Mouse (Mus musculus): ENCODE results near the gene Esrp2. TPM values are rescaled to one million over a fixed set of nuclear protein-coding genes. Genes with fewer than 3 reads are reported as not detected.
A peak's percentile ranks its signal among the peaks of the same experiment; 100 is the strongest.

Gene Esrp2
- total and polyA plus RNA-seq, 3 experiments, result not detected

DNA sequence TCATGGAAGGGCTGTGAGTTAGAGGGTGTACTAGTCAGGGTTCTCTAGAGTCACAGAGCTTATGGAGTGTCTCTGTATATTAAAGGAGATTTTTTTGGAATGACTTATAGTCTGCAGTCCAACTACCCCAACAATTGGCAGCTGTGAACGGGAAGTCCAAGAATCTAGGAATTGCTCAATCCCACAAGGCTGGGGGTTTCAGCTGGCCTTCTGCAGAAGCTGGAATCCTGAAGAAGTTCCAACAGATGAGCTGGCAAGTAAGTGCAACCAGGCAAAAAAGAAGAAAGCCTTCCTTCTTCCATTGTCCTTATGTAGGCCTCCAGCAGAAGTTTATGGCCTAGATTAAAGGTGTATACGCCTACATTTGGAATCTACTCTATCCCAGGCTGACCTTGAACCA is 8.6 kb upstream of the Esrp2 start:
- no peak for TF ChIP-seq TAL1 (conservative IDR thresholded peaks at IDR 0.05; ENCODE audit: low read depth, low read length)
- TF ChIP-seq POLR2AphosphoS5 (IDR thresholded peaks at IDR 0.05; ENCODE audit: insufficient replicate concordance, low read depth, low read length), result no peak
- TF ChIP-seq GATA2 (IDR thresholded peaks at IDR 0.05; ENCODE audit: borderline replicate concordance, low read depth, low read length), result no peak
- TF ChIP-seq CTCF (IDR thresholded peaks at IDR 0.05; ENCODE audit: low read depth, low read length), result no peak
- TF ChIP-seq GATA1 (IDR thresholded peaks at IDR 0.05; ENCODE audit: borderline replicate concordance, low read length), result no peak
- ATAC-seq (ENCODE audit: extremely low read depth, insufficient number of reproducible peaks, low FRiP score, poor library complexity, severe bottlenecking) (no peak), DNase-seq (ENCODE audit: low spot score) (no peak)
- Histone ChIP-seq H3K27me3 (ENCODE audit: insufficient read depth, low read length) (peaks cover 60% of the 10 kb centered on the region), H3K4me1 (ENCODE audit: insufficient read depth, low read depth, low read length) (peaks cover 40% of the 10 kb centered on the region), H3K9me3 (replicated peaks) (no peaks in the 10 kb centered on the region), H3K4me3 (ENCODE audit: low read depth, low read length) (no peak overlapping the region), H3K36me3 (replicated peaks) (no peaks in the 10 kb centered on the region)

DNA sequence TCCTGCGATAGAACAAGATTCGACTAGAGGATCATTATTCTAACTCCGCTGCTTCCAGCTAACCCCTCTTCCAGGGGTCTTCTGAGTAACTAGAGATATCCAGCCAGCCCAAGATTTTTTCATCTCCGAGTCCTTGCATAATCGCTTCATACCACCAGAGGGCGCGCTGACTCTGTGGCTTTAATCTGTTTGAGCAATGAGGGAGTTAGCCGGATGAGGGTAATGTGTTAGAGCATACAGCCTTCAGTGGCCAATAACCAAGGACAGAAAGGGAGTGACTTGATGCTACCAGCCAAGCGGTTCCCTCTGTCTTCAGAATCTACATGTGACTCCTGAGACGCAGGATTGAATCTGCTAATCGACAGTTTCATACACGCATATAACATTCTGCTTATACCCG is 4.0 kb upstream of the Esrp2 start:
- no peaks in the 10 kb centered on the region for H3K36me3 ChIP-seq (replicated peaks)
- peak; percentile 68 for ATAC-seq (ENCODE audit: extremely low read depth, insufficient number of reproducible peaks, low FRiP score, poor library complexity, severe bottlenecking)
- peak; percentile 82 for TF ChIP-seq CTCF (IDR thresholded peaks at IDR 0.05; ENCODE audit: low read depth, low read length)
- no peak for TF ChIP-seq POLR2AphosphoS5 (IDR thresholded peaks at IDR 0.05; ENCODE audit: insufficient replicate concordance, low read depth, low read length)
- no peak for TF ChIP-seq GATA1 (IDR thresholded peaks at IDR 0.05; ENCODE audit: borderline replicate concordance, low read length)
- TF ChIP-seq GATA2 (IDR thresholded peaks at IDR 0.05; ENCODE audit: borderline replicate concordance, low read depth, low read length), result no peak
- peak; percentile 68 for DNase-seq (ENCODE audit: low spot score)
- no peak overlapping the region for H3K4me3 ChIP-seq (ENCODE audit: low read depth, low read length)
- peaks cover 44% of the 10 kb centered on the region for H3K4me1 ChIP-seq (ENCODE audit: insufficient read depth, low read depth, low read length)
- H3K27me3 ChIP-seq (ENCODE audit: insufficient read depth, low read length), result peaks cover 71% of the 10 kb centered on the region
- no peaks in the 10 kb centered on the region; the same call in 1 of the 2 replicates for H3K9me3 ChIP-seq (replicated peaks)

DNA sequence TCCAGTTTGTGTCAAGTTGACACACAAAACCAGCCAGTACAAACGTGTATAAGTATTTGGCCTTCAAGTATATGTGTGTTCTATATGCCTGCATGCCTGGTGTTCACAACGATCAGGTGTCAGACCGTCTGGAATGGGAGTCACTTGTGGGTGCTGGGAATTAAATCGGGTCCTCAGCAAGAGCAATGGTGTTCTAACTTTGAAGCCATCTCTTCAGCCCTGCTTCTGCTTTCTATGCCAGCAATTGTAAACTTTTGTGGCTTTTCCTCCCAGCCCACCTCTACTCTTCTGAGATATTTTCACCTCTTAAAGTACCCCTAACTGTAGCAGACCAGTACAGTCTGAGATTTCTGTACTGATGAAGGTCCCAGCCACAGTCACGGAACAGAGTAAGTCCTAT is 3.4 kb upstream of the Esrp2 start:
- Histone ChIP-seq H3K4me3 (ENCODE audit: low read depth, low read length) (no peak overlapping the region), H3K4me1 (ENCODE audit: insufficient read depth, low read depth, low read length) (peaks cover 42% of the 10 kb centered on the region), H3K27me3 (ENCODE audit: insufficient read depth, low read length) (peaks cover 72% of the 10 kb centered on the region), H3K9me3 (replicated peaks) (no peaks in the 10 kb centered on the region; the same call in 1 of the 2 replicates), H3K36me3 (replicated peaks) (no peaks in the 10 kb centered on the region)
- DNase-seq (ENCODE audit: low spot score) (no peak), ATAC-seq (ENCODE audit: extremely low read depth, insufficient number of reproducible peaks, low FRiP score, poor library complexity, severe bottlenecking) (no peak)
- no peak for TF ChIP-seq GATA2 (IDR thresholded peaks at IDR 0.05; ENCODE audit: borderline replicate concordance, low read depth, low read length)
- no peak for TF ChIP-seq TAL1 (conservative IDR thresholded peaks at IDR 0.05; ENCODE audit: low read depth, low read length)
- TF ChIP-seq GATA1 (IDR thresholded peaks at IDR 0.05; ENCODE audit: borderline replicate concordance, low read length), result no peak
- TF ChIP-seq POLR2AphosphoS5 (IDR thresholded peaks at IDR 0.05; ENCODE audit: insufficient replicate concordance, low read depth, low read length), result no peak
- no peak for TF ChIP-seq CTCF (IDR thresholded peaks at IDR 0.05; ENCODE audit: low read depth, low read length)

DNA sequence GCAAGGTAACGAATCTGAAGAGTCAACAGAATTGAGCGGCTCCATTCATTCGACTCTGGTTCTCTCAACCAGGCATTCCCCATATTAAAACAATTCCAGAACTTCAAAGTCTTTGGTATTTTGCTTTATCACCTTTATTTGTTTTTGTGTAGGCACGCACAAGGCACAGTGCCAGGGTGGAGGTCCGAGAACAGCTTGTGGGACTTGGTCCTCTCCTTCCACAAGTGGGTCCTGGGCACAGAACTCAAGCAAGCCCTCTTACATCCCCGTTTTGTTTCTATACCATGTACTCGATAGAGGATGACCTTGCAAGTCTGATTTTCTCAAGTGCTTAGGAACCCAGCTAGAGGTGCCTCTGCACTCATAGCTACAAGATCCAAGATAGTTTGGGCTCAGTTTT is 1.8 kb upstream of the Esrp2 start:
- no peak for TF ChIP-seq GATA2 (IDR thresholded peaks at IDR 0.05; ENCODE audit: borderline replicate concordance, low read depth, low read length)
- TF ChIP-seq GATA1 (IDR thresholded peaks at IDR 0.05; ENCODE audit: borderline replicate concordance, low read length), result no peak
- no peak for TF ChIP-seq POLR2AphosphoS5 (IDR thresholded peaks at IDR 0.05; ENCODE audit: insufficient replicate concordance, low read depth, low read length)
- TF ChIP-seq TAL1 (conservative IDR thresholded peaks at IDR 0.05; ENCODE audit: low read depth, low read length), result no peak
- no peak for TF ChIP-seq CTCF (IDR thresholded peaks at IDR 0.05; ENCODE audit: low read depth, low read length)
- H3K9me3 ChIP-seq (replicated peaks), result no peaks in the 10 kb centered on the region; the same call in 1 of the 2 replicates
- DNase-seq (ENCODE audit: low spot score), result no peak
- peaks cover 69% of the 10 kb centered on the region for H3K27me3 ChIP-seq (ENCODE audit: insufficient read depth, low read length)
- ATAC-seq (ENCODE audit: extremely low read depth, insufficient number of reproducible peaks, low FRiP score, poor library complexity, severe bottlenecking), result no peak
- peaks cover 42% of the 10 kb centered on the region for H3K4me1 ChIP-seq (ENCODE audit: insufficient read depth, low read depth, low read length)
- no peak overlapping the region for H3K4me3 ChIP-seq (ENCODE audit: low read depth, low read length)
- H3K36me3 ChIP-seq (replicated peaks), result peaks cover 9% of the 10 kb centered on the region

DNA sequence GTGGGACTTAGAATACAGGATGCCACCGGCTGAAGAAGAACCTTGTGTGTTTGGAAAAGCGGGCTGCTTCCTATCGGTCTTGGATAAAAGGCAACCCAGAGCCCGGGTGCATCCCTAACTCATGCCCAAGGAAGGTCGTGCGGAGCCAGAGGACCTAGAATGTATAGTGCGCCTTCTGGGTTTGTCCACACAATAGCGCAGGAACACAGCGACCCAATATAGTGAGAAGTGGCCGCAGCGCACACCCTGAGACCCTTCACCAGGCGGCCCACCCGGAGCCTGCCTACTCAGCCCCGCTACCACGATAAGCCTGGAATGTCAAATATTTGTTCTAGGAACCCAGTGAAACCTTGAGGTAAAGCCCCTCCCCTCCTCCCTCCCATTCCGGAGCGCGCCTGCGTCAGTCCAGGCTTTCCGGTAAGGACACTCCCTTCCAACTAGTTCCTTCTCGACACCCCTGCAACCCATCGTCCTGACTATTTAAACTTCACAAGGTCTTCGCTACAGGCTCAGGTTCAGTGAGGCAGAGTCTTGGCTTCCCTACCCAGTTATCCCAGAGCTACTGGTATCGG is 1.2 kb upstream of the Esrp2 start:
- peaks cover 69% of the 10 kb centered on the region for H3K27me3 ChIP-seq (ENCODE audit: insufficient read depth, low read length)
- DNase-seq (ENCODE audit: low spot score), result no peak
- H3K36me3 ChIP-seq (replicated peaks), result peaks cover 15% of the 10 kb centered on the region
- no peaks in the 10 kb centered on the region; the same call in 1 of the 2 replicates for H3K9me3 ChIP-seq (replicated peaks)
- no peak for ATAC-seq (ENCODE audit: extremely low read depth, insufficient number of reproducible peaks, low FRiP score, poor library complexity, severe bottlenecking)
- TF ChIP-seq POLR2AphosphoS5 (IDR thresholded peaks at IDR 0.05; ENCODE audit: insufficient replicate concordance, low read depth, low read length) (no peak), CTCF (IDR thresholded peaks at IDR 0.05; ENCODE audit: low read depth, low read length) (no peak), GATA1 (IDR thresholded peaks at IDR 0.05; ENCODE audit: borderline replicate concordance, low read length) (no peak), GATA2 (IDR thresholded peaks at IDR 0.05; ENCODE audit: borderline replicate concordance, low read depth, low read length) (no peak), TAL1 (conservative IDR thresholded peaks at IDR 0.05; ENCODE audit: low read depth, low read length) (no peak)
- peak overlapping the region; percentile 58; the same call in 1 of the 2 replicates for H3K4me3 ChIP-seq (ENCODE audit: low read depth, low read length)
- H3K4me1 ChIP-seq (ENCODE audit: insufficient read depth, low read depth, low read length), result peaks cover 42% of the 10 kb centered on the region

DNA sequence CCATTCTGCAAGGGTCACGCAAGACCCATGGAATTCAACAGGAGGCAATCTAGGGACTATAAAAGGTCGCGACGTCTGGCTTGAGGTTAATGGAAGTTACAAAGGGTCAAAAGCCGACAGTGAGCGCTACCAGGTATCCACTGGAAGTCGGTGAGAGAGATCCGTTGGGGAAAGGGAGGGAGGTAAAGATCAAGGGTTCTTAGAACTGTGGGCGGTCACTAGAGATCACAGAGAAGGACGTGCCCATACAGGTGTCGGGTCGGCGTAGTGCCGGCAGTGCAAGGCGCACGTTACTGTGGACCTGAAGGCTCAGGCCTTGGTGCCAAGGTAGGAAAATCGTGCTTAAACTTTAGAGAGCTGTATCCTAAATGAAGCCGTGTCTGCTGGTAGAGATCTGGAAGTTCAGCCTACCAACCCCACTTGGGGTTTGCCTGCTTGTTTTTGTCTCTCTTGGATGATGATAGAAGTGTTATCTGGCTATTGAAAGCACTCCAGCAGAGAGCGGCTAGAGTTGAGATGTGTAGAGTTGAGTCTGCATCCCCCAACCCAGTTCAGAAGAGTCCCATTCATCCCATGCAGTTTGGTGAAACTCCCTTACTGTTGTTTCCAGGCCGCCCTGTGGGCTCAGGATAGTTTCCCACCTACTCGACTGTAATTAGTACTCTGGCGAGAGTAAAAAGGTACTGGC is 588 bp upstream of the Esrp2 start:
- DNase-seq (ENCODE audit: low spot score), result no peak
- H3K27me3 ChIP-seq (ENCODE audit: insufficient read depth, low read length), result peaks cover 69% of the 10 kb centered on the region
- TF ChIP-seq POLR2AphosphoS5 (IDR thresholded peaks at IDR 0.05; ENCODE audit: insufficient replicate concordance, low read depth, low read length), result no peak
- no peak for TF ChIP-seq TAL1 (conservative IDR thresholded peaks at IDR 0.05; ENCODE audit: low read depth, low read length)
- no peak for TF ChIP-seq GATA2 (IDR thresholded peaks at IDR 0.05; ENCODE audit: borderline replicate concordance, low read depth, low read length)
- TF ChIP-seq GATA1 (IDR thresholded peaks at IDR 0.05; ENCODE audit: borderline replicate concordance, low read length), result no peak
- TF ChIP-seq CTCF (IDR thresholded peaks at IDR 0.05; ENCODE audit: low read depth, low read length), result no peak
- no peaks in the 10 kb centered on the region; the same call in 1 of the 2 replicates for H3K9me3 ChIP-seq (replicated peaks)
- ATAC-seq (ENCODE audit: extremely low read depth, insufficient number of reproducible peaks, low FRiP score, poor library complexity, severe bottlenecking), result no peak
- H3K4me1 ChIP-seq (ENCODE audit: insufficient read depth, low read depth, low read length), result peaks cover 42% of the 10 kb centered on the region
- peak overlapping the region; percentile 63; the same call in 1 of the 2 replicates for H3K4me3 ChIP-seq (ENCODE audit: low read depth, low read length)
- H3K36me3 ChIP-seq (replicated peaks), result peaks cover 21% of the 10 kb centered on the region

Data from G1E (cell line).